In the genomic region with DNA sequence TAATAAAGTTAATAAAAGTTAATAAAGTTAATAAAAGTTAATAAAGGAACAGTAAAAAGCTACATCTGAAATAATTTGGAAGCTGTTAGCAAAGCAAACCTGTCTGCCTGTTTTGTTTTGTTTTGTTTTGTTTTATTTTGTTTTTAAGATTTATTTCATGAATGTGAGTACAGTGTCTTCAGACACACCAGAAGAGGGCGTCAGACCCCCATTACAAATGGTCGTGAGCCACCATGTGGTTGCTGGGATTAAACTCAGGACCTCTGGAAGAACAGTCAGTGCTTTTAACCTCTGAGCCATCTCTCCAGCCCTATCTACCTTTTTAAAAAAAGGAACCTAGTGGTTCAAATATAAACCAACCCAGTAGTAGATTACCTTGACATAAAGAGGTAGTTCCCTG, we compare ENCODE assay signal across 16 mouse cellular contexts. TPM values are rescaled to one million over a fixed set of nuclear protein-coding genes. Genes with fewer than 3 reads are reported as not detected.
DNase-seq lines count a peak whose midpoint lies in the region; ATAC-seq lines count a peak whose summit lies in the region.
"Had no signal": no experiment of that assay in that cellular context is flagged by ENCODE, and none has a peak within 500 bp of the region (broad histone marks: within the 10 kb centered on the region; RNA-seq: fewer than 3 reads in every experiment).

No protein-coding gene starts in this region.

- DNase-seq in kidney, adult 9 months, result peak; percentile 37
- peak; percentile 9 for DNase-seq in thymus, postnatal 25 days
- no peak for DNase-seq in thymus, adult 18-20 months
- peak; percentile 12 for DNase-seq in T-cell, adult 2 months (ENCODE audit: low spot score)
- peak; percentile 20 for DNase-seq in splenic B cell, adult 2 months (ENCODE audit: low read depth, low spot score)
- no peak for DNase-seq in heart, adult 18-20 months
- DNase-seq: cerebellum, adult 11-12 months; forebrain, postnatal 0 days; layer of hippocampus, postnatal 36 days had no signal

- H3K27ac ChIP-seq in kidney, embryonic 14.5 days (ENCODE audit: low read depth, low read length), result no peak overlapping the region
- no peak overlapping the region for H3K27ac ChIP-seq in forebrain, embryonic 13.5 days
- H3K27ac ChIP-seq: embryonic facial prominence, embryonic 13.5 days; liver, embryonic 15.5 days; midbrain, embryonic 13.5 days had no signal

- WGBS in kidney, embryonic 14.5 days, result 54% methylated on average over 2 of the region's 2 CpGs
- 54% methylated on average over 2 of the region's 2 CpGs for WGBS in forebrain, embryonic 13.5 days

- no peak overlapping the region for H3K4me3 ChIP-seq in kidney, embryonic 14.5 days (ENCODE audit: low read length)
- H3K4me3 ChIP-seq in forebrain, embryonic 13.5 days, result no peak overlapping the region
- H3K4me3 ChIP-seq: embryonic facial prominence, embryonic 13.5 days; heart, embryonic 12.5 days; liver, embryonic 15.5 days; midbrain, embryonic 13.5 days had no signal

- H3K9ac ChIP-seq in kidney, embryonic 14.5 days (ENCODE audit: low read depth, low read length), result no peak overlapping the region
- H3K9ac ChIP-seq in forebrain, embryonic 13.5 days, result no peak overlapping the region
- H3K9ac ChIP-seq: embryonic facial prominence, embryonic 13.5 days; forebrain, postnatal 0 days; heart, embryonic 12.5 days; liver, embryonic 15.5 days; midbrain, embryonic 13.5 days had no signal

- no peaks in the 10 kb centered on the region for H3K36me3 ChIP-seq in kidney, embryonic 14.5 days (ENCODE audit: control insufficient read depth, insufficient read depth, low read length)
- H3K36me3 ChIP-seq in splenic B cell, adult 2 months (ENCODE audit: control insufficient read depth, insufficient read depth, low read length, poor library complexity, severe bottlenecking), result no peaks in the 10 kb centered on the region
- H3K36me3 ChIP-seq in forebrain, embryonic 13.5 days (ENCODE audit: poor library complexity, severe bottlenecking), result no peaks in the 10 kb centered on the region
- H3K36me3 ChIP-seq: embryonic facial prominence, embryonic 13.5 days; heart, embryonic 12.5 days; liver, embryonic 15.5 days; midbrain, embryonic 13.5 days had no signal

- no peaks in the 10 kb centered on the region for H3K27me3 ChIP-seq in kidney, embryonic 14.5 days (ENCODE audit: control insufficient read depth, insufficient read depth, low read length)
- no peaks in the 10 kb centered on the region for H3K27me3 ChIP-seq in splenic B cell, adult 2 months (ENCODE audit: control insufficient read depth, insufficient read depth, low read length, poor library complexity, severe bottlenecking)
- H3K27me3 ChIP-seq in forebrain, embryonic 13.5 days, result no peaks in the 10 kb centered on the region
- H3K27me3 ChIP-seq: embryonic facial prominence, embryonic 13.5 days; heart, embryonic 12.5 days; liver, embryonic 15.5 days; midbrain, embryonic 13.5 days had no signal

- H3K4me1 ChIP-seq in kidney, embryonic 14.5 days (ENCODE audit: control insufficient read depth, insufficient read depth, low read length), result no peaks in the 10 kb centered on the region
- no peaks in the 10 kb centered on the region for H3K4me1 ChIP-seq in forebrain, embryonic 13.5 days
- H3K4me1 ChIP-seq: embryonic facial prominence, embryonic 13.5 days; midbrain, embryonic 13.5 days had no signal

- H3K4me2 ChIP-seq in kidney, embryonic 14.5 days (replicated peaks; ENCODE audit: low read depth, low read length), result no peak overlapping the region
- no peak overlapping the region for H3K4me2 ChIP-seq in forebrain, embryonic 13.5 days
- H3K4me2 ChIP-seq: embryonic facial prominence, embryonic 13.5 days; heart, embryonic 12.5 days; liver, embryonic 15.5 days; midbrain, embryonic 13.5 days had no signal

- no peaks in the 10 kb centered on the region for H3K9me3 ChIP-seq in kidney, embryonic 14.5 days (ENCODE audit: control insufficient read depth, low read length)
- H3K9me3 ChIP-seq in forebrain, embryonic 13.5 days (replicated peaks), result no peaks in the 10 kb centered on the region
- H3K9me3 ChIP-seq: embryonic facial prominence, embryonic 13.5 days; heart, embryonic 12.5 days; liver, embryonic 15.5 days; midbrain, embryonic 13.5 days had no signal

- ATAC-seq in kidney, embryonic 14.5 days (ENCODE audit: low FRiP score, low TSS enrichment), result no peak
- ATAC-seq in forebrain, embryonic 13.5 days, result no peak
- ATAC-seq: forebrain, postnatal 0 days; midbrain, embryonic 13.5 days had no signal

RNA-seq across cellular contexts. Expression of gene Pp2d1, which starts 8.1 kb away (rescaled TPM):
- 0.35 and 0.50 TPM in 2 replicates for polyA plus RNA-seq in kidney, embryonic 14.5 days (2014; fragmentation: Nextera tagmentation; extraction: Ambion mirVana)
- polyA plus RNA-seq in forebrain, embryonic 13.5 days (2015; fragmentation: Nextera tagmentation; extraction: Ambion mirVana), result 0.39 and 0.47 TPM in 2 replicates
- total RNA-seq in heart, adult 18-20 months (2021), result not detected
- total RNA-seq: forebrain, postnatal 0 days; layer of hippocampus, postnatal 36 days; neutrophil, adult 5-6 weeks had no signal

RNA-seq across cellular contexts. Expression of gene Kat2b, which starts 35.5 kb away (rescaled TPM):
- 4.4 and 5.8 TPM in 2 replicates for polyA plus RNA-seq in kidney, embryonic 14.5 days (2014; fragmentation: Nextera tagmentation; extraction: Ambion mirVana)
- 7.0 and 7.5 TPM in 2 replicates for polyA plus RNA-seq in forebrain, embryonic 13.5 days (2015; fragmentation: Nextera tagmentation; extraction: Ambion mirVana)
- total RNA-seq in heart, adult 18-20 months (2021), result 10 to 100 TPM; 76.3 to 86.9 TPM

RNA-seq across cellular contexts. Expression of gene Rab5a, which starts 52.1 kb away (rescaled TPM):
- polyA plus RNA-seq in kidney, embryonic 14.5 days (2014; fragmentation: Nextera tagmentation; extraction: Ambion mirVana), result 66.0 and 90.0 TPM in 2 replicates
- polyA plus RNA-seq in forebrain, embryonic 13.5 days (2015; fragmentation: Nextera tagmentation; extraction: Ambion mirVana), result 84.1 and 87.4 TPM in 2 replicates
- total RNA-seq in heart, adult 18-20 months (2021), result 10 to 100 TPM; 48.6 to 50.3 TPM

Comparison
In these comparisons a context has a peak if more than half of its experiments do, and no peak if none do; other contexts are left out.
1. DNase-seq: peak in kidney, adult 9 months (single experiment), thymus, postnatal 25 days (single experiment), T-cell, adult 2 months (single experiment) and splenic B cell, adult 2 months (single experiment); none in thymus, adult 18-20 months (0 of 2) and heart, adult 18-20 months (0 of 2).